Mouse (Mus musculus): ENCODE measurements at regions not wholly inside any gene's neighbourhood (a gene's known extent, or its start where the extent isn't known, plus 50 kb on each side); places are given as distances from the start of the nearest gene placed in this dataset.

DNA sequence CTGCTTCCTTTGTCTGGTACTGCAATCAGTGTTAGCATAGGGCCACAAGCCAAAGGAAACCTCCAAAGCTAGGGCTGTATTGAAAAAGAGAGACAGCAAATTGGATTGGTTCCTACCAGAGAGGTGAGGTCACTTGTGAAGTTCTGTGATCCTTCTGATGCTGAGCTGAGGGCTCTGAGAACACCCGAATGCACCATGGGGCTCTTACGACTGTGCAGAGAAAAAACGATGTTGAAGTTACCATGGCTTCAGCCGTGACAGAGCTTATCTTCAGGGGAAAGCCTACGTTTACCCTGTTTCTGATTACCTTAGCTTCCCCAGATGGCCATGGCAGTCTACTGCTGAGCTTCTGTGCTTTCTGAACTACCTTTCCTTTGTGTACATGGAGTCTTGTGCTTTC is 53.9 kb upstream of the Fmo9 start:
- DNase-seq (ENCODE audit: low spot score in 2 of 2): no peak

- peak in 1 of 2 experiments; percentile 41 for DNase-seq (ENCODE audit: low spot score in 2 of 2)
These were observed 56.4 kb upstream of the Fmo9 start for GRCm38 (mm10) chr1:166738029-166738428.

- peak in 1 of 2 experiments; percentile 31 for DNase-seq (ENCODE audit: low spot score in 2 of 2)
These were observed 68.6 kb upstream of the Fmo9 start for GRCm38 (mm10) chr1:166750236-166750635.

- DNase-seq (ENCODE audit: low spot score in 2 of 2): no peak
These were observed 69.1 kb upstream of the Fmo9 start for GRCm38 (mm10) chr1:166750777-166751176.

DNA sequence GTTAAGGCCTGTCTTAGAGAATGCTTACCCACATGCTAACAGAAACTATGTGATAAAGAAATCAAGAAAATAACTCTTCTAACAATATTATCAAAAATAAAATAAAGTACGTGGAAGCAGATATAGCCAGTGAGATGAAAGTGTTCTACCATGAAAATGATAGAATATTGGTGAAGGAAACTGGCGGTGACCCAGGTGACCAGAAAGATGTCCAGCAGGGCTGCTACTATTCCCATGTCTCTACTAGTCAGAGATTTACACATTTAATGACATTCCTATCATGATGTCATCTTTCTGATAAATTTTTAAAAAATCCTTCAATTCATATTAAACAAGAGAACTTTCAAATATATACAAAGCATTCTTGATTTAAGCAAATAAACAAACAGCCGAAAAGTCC is 69.8 kb upstream of the Fmo9 start:
- DNase-seq (ENCODE audit: low spot score in 2 of 2): no peak

GRCm38 (mm10) chr1:166752990-166753709 is 71.5 kb upstream of the Fmo9 start:
- DNase-seq (ENCODE audit: low spot score in 2 of 2): peak in 1 of 2 experiments; percentile 39

DNA sequence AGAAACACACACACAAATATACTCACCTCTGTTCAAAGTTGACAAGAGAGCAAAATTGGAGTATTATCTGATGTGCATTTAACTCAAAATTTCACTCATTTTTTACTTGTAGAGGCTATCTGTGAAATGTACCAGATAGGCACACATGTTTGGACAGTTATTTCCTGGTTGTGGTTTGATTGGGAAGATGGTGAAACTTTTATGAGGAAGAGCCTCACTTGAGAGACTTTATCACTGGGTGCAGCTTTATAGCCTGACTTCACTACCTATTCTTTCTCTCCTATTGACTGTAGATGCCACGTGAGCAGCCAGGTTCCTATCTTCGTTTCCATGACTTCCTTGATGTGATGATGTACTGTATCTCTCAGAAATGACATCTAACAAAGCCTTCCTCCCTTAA is 77.3 kb upstream of the Fmo9 start:
- no peak for DNase-seq (ENCODE audit: low spot score in 2 of 2)

GRCm38 (mm10) chr1:166773114-166773513 is 91.5 kb upstream of the Fmo9 start:
- DNase-seq (ENCODE audit: low spot score in 2 of 2): no peak

DNA sequence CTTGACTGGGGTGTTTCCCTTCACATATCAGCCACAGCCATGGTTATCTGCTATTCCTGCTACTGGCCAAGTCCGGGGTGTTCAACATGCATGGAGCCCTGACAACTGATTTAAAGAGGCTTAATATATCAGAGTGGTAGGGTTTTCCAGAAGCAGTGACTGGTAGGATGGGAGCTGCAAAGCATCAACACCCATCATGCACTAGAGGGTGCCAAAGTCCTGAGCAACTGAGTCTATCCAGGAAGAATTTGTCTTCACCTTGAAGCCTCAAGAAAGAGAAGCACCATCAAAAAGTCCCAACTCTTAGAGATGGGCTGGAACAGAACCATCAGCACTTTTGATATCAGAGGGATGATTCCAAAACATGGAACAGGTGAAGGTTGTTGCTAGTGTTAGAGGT is 100.5 kb upstream of the Fmo9 start:
- DNase-seq (ENCODE audit: low spot score in 2 of 2): peak in 1 of 2 experiments; percentile 56

- peak in 1 of 2 experiments; percentile 12 for DNase-seq (ENCODE audit: low spot score in 2 of 2)
These were observed 106.3 kb upstream of the Fmo9 start for GRCm38 (mm10) chr1:166787945-166788344.

GRCm38 (mm10) chr1:166788824-166789399 is 107.3 kb upstream of the Fmo9 start:
- DNase-seq (ENCODE audit: low spot score in 2 of 2): no peak

- peak in 1 of 2 experiments; percentile 36 for DNase-seq (ENCODE audit: low spot score in 2 of 2)
These were observed 111.5 kb upstream of the Fmo9 start for GRCm38 (mm10) chr1:166793052-166793716.

DNA sequence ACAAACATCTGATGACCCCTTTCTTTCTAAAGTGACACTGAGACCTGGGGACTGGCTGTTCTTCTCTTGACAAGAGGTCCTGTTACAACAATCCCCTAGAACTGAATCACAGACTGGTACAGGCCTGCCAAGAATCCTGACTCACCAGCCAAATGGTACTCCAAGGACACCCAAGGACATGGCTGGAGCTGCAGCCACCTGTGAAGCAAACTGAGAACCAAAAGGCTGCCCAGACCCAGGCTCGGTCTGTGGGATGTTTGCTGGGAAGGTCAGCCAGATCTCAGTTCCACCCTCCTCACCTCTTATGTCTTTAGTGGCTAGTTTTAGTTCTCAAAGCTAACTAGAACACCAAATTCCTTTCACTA is 112.1 kb upstream of the Fmo9 start:
- DNase-seq (ENCODE audit: low spot score in 2 of 2): no peak

- DNase-seq (ENCODE audit: low spot score in 2 of 2): no peak
These were observed 113.1 kb upstream of the Fmo9 start for GRCm38 (mm10) chr1:166794622-166795244.

- no peak for DNase-seq (ENCODE audit: low spot score in 2 of 2)
These were observed 114.0 kb upstream of the Fmo9 start for GRCm38 (mm10) chr1:166795613-166796012.

- DNase-seq (ENCODE audit: low spot score in 2 of 2): peak in 1 of 2 experiments; percentile 61
These were observed 114.8 kb upstream of the Fmo9 start for GRCm38 (mm10) chr1:166796362-166796925.

GRCm38 (mm10) chr1:166796931-166797330 is 115.3 kb upstream of the Fmo9 start:
- peak in 1 of 2 experiments; percentile 33 for DNase-seq (ENCODE audit: low spot score in 2 of 2)

DNA sequence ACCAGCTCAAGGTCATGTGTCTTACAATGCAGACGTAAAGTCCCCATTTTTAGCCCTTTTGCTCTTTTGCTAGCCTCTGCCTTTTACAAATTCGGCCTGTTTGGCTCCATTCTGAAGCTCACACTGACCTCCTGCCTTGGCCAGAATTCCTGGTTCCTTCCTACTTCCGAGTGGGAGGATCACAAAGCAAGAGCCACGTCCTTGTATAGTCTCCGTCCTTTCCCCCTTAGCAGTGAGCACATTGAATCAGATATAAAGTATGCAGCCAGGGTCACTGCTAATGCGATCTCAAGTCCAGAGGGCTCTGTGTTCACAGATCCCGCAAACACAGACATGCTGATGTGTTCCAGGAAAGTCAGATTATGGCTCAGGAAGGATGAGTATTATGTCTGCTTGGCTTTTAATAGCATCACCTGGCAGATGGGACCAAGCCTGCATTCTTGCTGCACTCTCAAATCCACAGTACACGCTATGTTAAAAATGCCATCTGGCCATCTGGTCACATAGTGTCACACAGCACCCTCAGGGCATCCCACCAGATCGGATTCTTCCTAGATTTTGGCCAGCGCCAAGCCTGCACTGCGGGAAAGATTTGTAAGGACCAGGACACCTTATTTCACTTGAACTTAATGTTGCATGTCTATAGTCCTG is 119.4 kb upstream of the Fmo9 start:
- DNase-seq (ENCODE audit: low spot score in 2 of 2): no peak

GRCm38 (mm10) chr1:166801929-166802328 is 120.3 kb upstream of the Fmo9 start:
- no peak for DNase-seq (ENCODE audit: low spot score in 2 of 2)

DNA sequence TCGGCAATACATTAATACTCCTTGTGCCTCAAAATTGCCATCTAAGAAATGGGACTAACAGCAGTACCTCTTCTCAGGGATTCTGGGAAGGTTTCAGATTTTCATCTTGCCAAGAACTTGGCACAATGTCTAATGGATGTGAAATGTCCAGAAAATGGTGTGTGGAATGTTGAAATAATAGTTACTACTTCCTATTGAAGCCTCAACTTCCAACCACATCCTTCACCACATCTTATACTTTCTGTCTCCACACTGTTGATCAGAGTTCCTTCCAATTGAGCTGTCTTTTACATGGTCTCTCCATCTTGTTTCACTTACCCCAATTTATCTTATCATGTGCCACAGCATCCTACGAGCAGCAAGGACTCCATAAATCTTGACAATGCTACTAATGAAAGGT is 122.3 kb upstream of the Fmo9 start:
- DNase-seq (ENCODE audit: low spot score in 2 of 2): no peak

DNA sequence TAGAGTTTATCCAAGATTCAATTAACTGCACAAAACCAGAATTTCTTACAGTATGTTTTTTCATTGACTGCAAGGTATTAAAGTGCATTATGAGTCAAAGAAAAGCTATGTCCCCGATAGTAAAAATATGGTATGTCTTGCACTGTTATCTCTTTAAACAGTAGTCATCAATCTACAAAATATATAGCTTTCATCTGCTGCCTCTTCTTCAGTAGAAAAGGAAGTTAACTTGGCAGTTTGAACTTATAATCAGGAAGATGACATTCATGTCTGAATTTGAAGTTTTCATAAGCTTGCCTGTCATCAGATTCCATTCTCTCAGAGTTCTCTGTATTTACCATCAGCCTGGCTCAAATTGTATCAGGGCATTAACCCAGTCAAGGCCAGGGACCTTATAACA is 122.7 kb upstream of the Fmo9 start:
- no peak for DNase-seq (ENCODE audit: low spot score in 2 of 2)

Data from left cerebral cortex, adult 9 months (tissue).